Mouse (Mus musculus) midbrain, embryonic 16.5 days (tissue): Measurements from ENCODE around the gene Gng12. TPM values are rescaled to one million over a fixed set of nuclear protein-coding genes. Genes with fewer than 3 reads are reported as not detected.
A peak's percentile ranks its signal among the peaks of the same experiment; 100 is the strongest.
"Not testable (repeated sequence)": the region's sequence is repeated elsewhere in the genome, so short reads cannot be mapped to it uniquely, and the experiment has no call there.

Experiments
- ATAC-seq: fragments of 200-750 bp; cut with Nextera tagmentation; 2 replicates; pipeline ENCODE4 v1.8.0; 2017; ENCODE audit warnings: moderate TSS enrichment
- H3K27ac ChIP-seq: fragments of 300-500 bp; sonication (generic); 2 replicates; pipeline ENCODE4 v1.5.1; 2014; ENCODE audit warnings: mild to moderate bottlenecking, low read length, mixed read lengths
- H3K27me3 ChIP-seq: fragments of 300-500 bp; sonication (generic); 2 replicates; pipeline ENCODE4 v1.6.1; 2014; ENCODE audit warnings: low read depth, low read length, mixed read lengths; ENCODE audit not compliant: control insufficient read depth, insufficient read depth
- H3K36me3 ChIP-seq: fragments of 300-500 bp; sonication (generic); 2 replicates; pipeline ENCODE4 v1.6.1; 2014; ENCODE audit warnings: mild to moderate bottlenecking, low read length, moderate library complexity, mixed read lengths; ENCODE audit not compliant: control insufficient read depth, insufficient read depth
- H3K4me1 ChIP-seq: fragments of 300-500 bp; sonication (generic); 2 replicates; pipeline ENCODE4 v1.6.1; 2014; ENCODE audit warnings: mild to moderate bottlenecking, low read length, mixed read lengths; ENCODE audit not compliant: control insufficient read depth, insufficient read depth
- H3K4me2 ChIP-seq: fragments of 300-500 bp; sonication (generic); 2 replicates; pipeline ENCODE4 v1.6.1; 2014; ENCODE audit warnings: mild to moderate bottlenecking, low read length, mixed read lengths
- H3K4me3 ChIP-seq: fragments of 300-500 bp; sonication (generic); 2 replicates; pipeline ENCODE4 v1.5.1; 2014; ENCODE audit warnings: low read depth, mild to moderate bottlenecking, low read length, moderate library complexity, mixed read lengths
- H3K9ac ChIP-seq: fragments of 300-500 bp; sonication (generic); 2 replicates; pipeline ENCODE4 v1.6.1; 2014; ENCODE audit warnings: low read depth, low read length, mixed read lengths
- H3K9me3 ChIP-seq: fragments of 300-500 bp; sonication (generic); replicated peaks from 2 replicates; pipeline ENCODE4 v1.6.1; 2014; ENCODE audit warnings: mild to moderate bottlenecking, low read length, mixed read lengths; ENCODE audit not compliant: control insufficient read depth, poor library complexity, severe bottlenecking
- WGBS: fragments of 180-500 bp; shearing (Covaris S2); extraction: QIAGEN DNeasy Blood & Tissue Kit; methylation state at CpG from one replicate; pipeline ENCODE4 v1.1.7; 2014; 5-methylcytosine and 5-hydroxymethylcytosine counted together
- polyA plus RNA-seq: library from polyadenylated mRNA; unstranded; fragments of >200 nt; fragmentation: Nextera tagmentation; extraction: Ambion mirVana; gene quantifications from 2 replicates; pipeline ENCODE4 v1.2.1, GENCODE M21; 2015

The Gng12 gene
- polyA plus RNA-seq, 1 experiment from 2014 or later, result 43.1 TPM

DNA sequence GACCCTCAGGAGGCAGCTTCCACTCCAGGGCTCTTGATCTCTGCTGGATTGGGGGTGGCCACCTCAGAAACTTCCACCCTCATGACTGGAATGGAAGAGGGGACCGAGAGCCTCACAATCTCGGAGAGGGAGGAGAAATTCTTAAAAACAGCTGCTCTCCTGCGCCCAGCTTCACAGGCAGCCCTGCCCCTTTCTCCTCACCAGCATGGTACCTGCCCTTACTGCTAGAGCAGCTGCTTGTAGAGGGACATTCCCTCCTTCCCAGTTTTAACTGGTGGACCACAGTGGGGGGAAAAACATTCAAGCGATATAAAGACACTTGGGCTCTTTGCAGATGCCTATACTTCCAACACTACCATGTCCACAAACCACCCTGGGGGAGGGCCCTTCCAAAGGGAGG lies 122.2 kb downstream of the Gng12 start:
- H3K4me1 ChIP-seq, result no peaks in the 10 kb centered on the region
- no peaks in the 10 kb centered on the region for H3K9me3 ChIP-seq
- WGBS, result 60% methylated on average over 4 of the region's 4 CpGs
- ATAC-seq, result no peak
- no peak overlapping the region for H3K9ac ChIP-seq
- H3K27me3 ChIP-seq, result no peaks in the 10 kb centered on the region
- no peaks in the 10 kb centered on the region for H3K36me3 ChIP-seq
- H3K4me3 ChIP-seq, result no peak overlapping the region
- H3K4me2 ChIP-seq, result no peak overlapping the region
- H3K27ac ChIP-seq, result no peak overlapping the region

DNA sequence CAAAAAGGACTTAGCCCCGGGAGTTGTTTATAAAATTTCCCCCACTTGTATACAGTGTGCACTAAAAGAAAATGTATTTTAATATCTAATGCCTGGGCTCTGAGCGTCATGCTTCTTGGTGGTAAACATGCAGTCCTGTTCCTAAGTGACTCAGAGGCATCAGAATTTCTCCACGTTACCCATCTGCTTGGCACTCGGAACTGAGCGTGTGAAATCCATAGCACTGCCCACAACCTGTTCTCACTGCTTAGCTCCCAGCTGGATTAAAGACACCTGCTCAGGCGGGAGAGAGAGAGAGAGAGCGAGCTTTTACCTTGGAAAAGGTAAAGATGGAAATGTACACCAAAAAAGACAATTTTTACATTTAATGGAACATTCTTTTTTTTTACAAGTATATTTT lies 122.8 kb downstream of the Gng12 start:
- not testable (repeated sequence) for H3K27me3 ChIP-seq, H3K27ac ChIP-seq, H3K4me2 ChIP-seq, ATAC-seq, H3K4me1 ChIP-seq, H3K4me3 ChIP-seq, H3K9ac ChIP-seq, H3K9me3 ChIP-seq, H3K36me3 ChIP-seq
- 80% methylated on average over 7 of the region's 7 CpGs for WGBS

DNA sequence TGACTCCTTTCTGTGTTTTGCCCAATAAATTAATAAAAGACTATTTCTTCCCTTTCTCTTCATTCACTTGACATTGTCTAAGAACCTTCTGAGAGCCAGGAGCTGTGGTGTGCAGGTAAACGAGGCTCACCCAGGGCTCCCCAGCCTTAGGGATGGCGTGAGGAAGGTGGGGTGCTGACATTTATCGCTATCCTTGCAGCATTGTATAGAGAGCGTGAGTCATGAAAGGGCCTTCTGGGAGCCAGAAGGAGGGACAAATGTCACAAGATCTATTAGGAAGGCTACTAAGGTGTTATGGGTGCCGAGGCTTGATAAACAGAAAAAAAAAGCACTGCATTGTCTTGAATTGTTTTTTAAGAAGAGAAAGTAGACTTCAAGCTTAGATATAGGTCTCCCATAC lies 125.1 kb downstream of the Gng12 start:
- Histone ChIP-seq H3K27me3 (no peaks in the 10 kb centered on the region), H3K36me3 (no peaks in the 10 kb centered on the region), H3K9ac (no peak overlapping the region), H3K4me2 (no peak overlapping the region), H3K4me3 (no peak overlapping the region), H3K4me1 (no peaks in the 10 kb centered on the region), H3K27ac (no peak overlapping the region), H3K9me3 (no peaks in the 10 kb centered on the region)
- 88% methylated on average over 5 of the region's 5 CpGs for WGBS
- no peak for ATAC-seq

DNA sequence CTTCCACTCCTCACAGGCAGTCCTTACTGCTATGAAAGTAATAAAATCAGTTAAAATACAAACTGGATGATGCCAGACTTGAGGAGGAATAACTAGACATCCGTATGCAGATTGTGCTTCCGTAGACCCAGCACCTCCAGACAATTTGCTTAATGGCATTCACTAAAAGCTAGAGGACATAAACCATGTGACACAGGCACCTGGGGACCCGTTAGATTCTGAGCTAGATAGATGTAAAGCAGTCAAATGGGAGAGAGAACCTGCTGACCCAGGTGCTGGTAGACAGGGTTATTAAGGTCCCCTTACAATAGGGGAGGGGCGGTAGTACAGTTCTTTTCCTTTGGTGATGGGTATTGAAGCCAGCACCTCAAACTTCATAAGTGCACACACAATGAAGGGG lies 127.5 kb downstream of the Gng12 start:
- Histone ChIP-seq H3K4me1 (no peaks in the 10 kb centered on the region), H3K4me3 (no peak overlapping the region), H3K4me2 (no peak overlapping the region), H3K9ac (no peak overlapping the region), H3K27me3 (no peaks in the 10 kb centered on the region), H3K27ac (no peak overlapping the region), H3K36me3 (no peaks in the 10 kb centered on the region), H3K9me3 (no peaks in the 10 kb centered on the region)
- 77% methylated on average over 4 of the region's 4 CpGs for WGBS
- ATAC-seq, result 0 out of 2 replicates have a peak, but pooled peaks have one; percentile 21

DNA sequence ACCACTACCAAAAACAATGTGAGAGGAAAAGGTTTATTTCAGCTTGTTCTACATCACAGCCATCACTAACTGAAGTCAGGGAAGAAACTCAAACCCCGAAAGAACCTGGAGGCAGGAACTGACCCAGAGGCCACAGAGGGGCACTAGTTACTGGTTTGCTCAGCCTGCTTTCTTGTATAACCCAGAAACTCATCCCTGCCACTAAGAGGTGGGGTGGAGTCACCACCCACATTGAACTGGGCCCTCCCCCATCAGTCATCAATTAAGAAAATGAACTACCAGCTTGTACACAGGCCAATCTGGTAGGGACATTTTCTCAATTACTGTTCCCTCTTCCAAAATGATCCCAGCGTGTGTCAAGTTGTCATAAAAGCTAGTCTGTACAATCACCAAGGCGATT lies 130.5 kb downstream of the Gng12 start:
- no peak for ATAC-seq
- 86% methylated on average over 3 of the region's 3 CpGs for WGBS
- Histone ChIP-seq H3K4me2 (no peak overlapping the region), H3K4me1 (no peaks in the 10 kb centered on the region), H3K27ac (no peak overlapping the region), H3K27me3 (peaks cover 3% of the 10 kb centered on the region), H3K9ac (no peak overlapping the region), H3K36me3 (no peaks in the 10 kb centered on the region), H3K4me3 (no peak overlapping the region), H3K9me3 (no peaks in the 10 kb centered on the region)

DNA sequence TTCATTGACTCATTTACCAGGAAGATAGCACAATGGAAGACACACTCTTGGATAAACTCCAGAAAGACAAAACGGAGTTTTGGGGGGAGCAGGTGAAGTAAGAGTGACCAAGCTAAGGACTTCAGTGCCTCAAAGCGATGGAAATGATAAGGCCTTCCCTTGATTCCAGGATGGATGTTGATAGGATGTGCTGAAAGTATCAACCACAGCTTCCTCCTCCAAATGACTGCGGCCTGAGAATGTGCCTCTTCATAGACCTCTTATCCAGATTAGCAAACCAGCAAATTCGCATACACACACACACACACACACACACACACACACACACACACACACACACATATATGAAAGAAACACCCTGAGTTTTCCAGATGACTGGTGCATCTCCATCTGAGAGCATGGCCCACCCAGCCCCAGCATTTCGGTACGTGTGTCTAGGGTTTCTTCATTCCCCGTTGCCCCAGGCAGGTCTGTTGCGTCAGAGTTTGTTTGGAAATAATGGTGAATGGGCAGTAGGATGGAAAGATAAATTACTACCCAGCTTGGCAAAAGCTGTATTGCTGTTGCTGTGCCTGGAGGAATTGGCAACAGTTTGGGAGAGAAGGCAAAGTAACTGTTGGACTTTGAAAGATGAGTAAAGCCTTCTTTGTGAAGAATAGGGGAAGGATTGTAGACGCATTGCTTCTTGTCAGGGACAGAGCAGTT lies 131.4 kb downstream of the Gng12 start:
- Histone ChIP-seq H3K9ac (no peak overlapping the region), H3K4me2 (no peak overlapping the region), H3K9me3 (no peaks in the 10 kb centered on the region), H3K36me3 (no peaks in the 10 kb centered on the region), H3K4me1 (no peaks in the 10 kb centered on the region), H3K27ac (no peak overlapping the region), H3K27me3 (peaks cover 3% of the 10 kb centered on the region), H3K4me3 (no peak overlapping the region)
- 88% methylated on average over 9 of the region's 9 CpGs for WGBS
- no peak for ATAC-seq

DNA sequence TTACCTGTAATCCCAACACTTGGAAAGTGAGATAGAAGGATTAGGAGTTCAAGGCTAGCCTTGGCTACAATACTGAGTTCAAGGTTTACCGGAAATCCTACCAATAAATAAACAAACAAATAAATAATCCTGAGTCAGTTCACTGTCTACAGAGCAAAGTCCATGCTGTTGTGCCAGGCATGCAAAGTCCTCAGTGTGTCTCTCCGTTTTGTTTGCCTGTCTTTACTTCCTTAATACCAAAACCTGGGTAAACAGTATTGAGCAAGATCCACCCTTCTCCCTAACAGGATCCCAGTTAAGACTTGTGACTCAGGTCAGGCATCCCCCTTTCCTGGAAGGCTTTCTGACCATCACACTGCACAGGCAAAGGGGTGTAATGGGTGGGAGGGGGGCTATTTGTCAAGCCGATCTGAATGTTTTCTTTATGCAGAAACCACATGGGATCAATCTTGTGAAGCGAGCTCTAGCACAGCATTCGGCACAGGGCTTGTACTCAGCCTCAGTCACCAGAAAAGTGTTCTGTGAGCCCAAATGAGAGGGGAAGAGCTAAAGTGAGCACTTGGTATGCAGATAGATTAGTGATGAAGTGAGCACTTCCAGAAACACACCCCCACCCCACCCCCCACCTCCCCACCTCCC lies 133.2 kb downstream of the Gng12 start:
- peaks cover 3% of the 10 kb centered on the region for H3K4me1 ChIP-seq
- WGBS, result 27% methylated on average over 5 of the region's 5 CpGs
- H3K27me3 ChIP-seq, result peaks cover 3% of the 10 kb centered on the region
- no peak overlapping the region for H3K4me3 ChIP-seq
- H3K9ac ChIP-seq, result no peak overlapping the region
- no peaks in the 10 kb centered on the region for H3K9me3 ChIP-seq
- H3K36me3 ChIP-seq, result no peaks in the 10 kb centered on the region
- ATAC-seq, result no peak
- H3K4me2 ChIP-seq, result no peak overlapping the region
- H3K27ac ChIP-seq, result no peak overlapping the region

DNA sequence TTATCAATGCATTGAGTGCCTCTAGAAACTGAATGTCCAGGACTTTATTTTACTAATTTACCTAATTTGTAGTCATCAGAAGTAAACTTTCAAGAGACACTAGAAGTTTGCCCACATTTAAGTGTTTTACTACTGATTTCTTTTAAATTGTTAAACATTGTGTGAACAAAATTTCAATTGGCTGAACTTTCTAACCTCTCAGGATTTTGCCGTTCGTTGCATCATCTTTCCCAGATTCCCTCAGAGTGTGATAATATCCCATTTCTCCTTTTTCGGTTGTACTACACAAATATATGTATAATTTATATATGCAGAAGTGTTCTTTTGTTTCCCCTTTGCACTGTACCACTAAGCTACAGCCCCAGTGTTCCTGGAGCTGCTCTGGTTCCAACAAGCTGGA lies 133.8 kb downstream of the Gng12 start:
- 19% methylated on average over 3 of the region's 3 CpGs for WGBS
- H3K36me3 ChIP-seq, result no peaks in the 10 kb centered on the region

DNA sequence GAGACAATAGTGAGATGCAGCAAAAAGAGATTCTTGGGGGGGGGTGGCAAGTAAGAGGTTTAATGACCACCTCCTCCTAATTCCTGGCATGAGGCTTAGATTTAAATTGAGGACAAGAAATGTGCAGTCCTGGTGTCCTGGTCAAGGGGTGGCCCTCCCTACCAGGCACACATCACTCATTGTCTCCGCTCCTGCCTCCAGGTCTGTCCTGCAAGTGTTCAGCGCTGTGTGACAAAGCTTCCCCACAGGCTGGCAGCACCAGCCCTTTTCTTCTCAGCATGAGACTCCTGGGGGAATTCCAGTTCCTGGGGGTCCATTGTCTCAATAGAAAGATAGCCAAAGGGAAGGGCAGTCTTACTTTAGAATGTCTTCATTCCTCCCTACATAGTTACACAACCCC lies 134.2 kb downstream of the Gng12 start:
- Histone ChIP-seq H3K9ac (no peak overlapping the region), H3K9me3 (no peaks in the 10 kb centered on the region), H3K4me3 (no peak overlapping the region), H3K27ac (no peak overlapping the region), H3K4me2 (no peak overlapping the region), H3K4me1 (peaks cover 8% of the 10 kb centered on the region), H3K36me3 (no peaks in the 10 kb centered on the region), H3K27me3 (peaks cover 3% of the 10 kb centered on the region)
- no peak for ATAC-seq
- WGBS, result 6% methylated on average over 2 of the region's 2 CpGs

More for the DNA sequence above, 133.8 kb downstream of the Gng12 start:
- Histone ChIP-seq H3K9ac (no peak overlapping the region), H3K27me3 (peaks cover 3% of the 10 kb centered on the region), H3K4me1 (peaks cover 6% of the 10 kb centered on the region), H3K27ac (no peak overlapping the region), H3K4me3 (no peak overlapping the region), H3K4me2 (no peak overlapping the region), H3K9me3 (no peaks in the 10 kb centered on the region)
- ATAC-seq, result no peak
